Mouse (Mus musculus): ENCODE measurements around the gene Cyp2d11.

Cyp2d11 gene

DNA sequence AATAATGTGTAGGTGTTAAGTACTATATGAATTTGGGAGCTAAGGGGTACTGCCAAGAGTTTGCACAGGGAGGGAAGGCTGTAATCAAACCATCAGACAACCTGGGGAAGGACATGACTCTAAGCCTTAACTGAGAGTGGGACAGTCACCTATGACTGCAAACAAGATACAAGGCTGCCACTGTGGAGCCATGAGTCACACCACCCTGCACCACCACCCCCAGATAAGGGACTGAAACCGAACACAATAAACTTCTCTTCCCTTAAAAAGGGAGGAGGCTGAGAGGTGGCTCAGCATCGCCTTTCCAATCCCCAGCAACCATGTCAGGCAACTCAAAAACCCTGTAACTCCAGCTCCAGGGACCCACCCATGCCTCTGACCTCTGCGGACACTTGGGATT lies 42.3 kb downstream of the Cyp2d11 start:
- DNase-seq (ENCODE audit: low spot score), result no peak

GRCm38 (mm10) chr15:82350349-82350748 lies 43.5 kb downstream of the Cyp2d11 start:
- DNase-seq (ENCODE audit: low spot score), result no peak

DNA sequence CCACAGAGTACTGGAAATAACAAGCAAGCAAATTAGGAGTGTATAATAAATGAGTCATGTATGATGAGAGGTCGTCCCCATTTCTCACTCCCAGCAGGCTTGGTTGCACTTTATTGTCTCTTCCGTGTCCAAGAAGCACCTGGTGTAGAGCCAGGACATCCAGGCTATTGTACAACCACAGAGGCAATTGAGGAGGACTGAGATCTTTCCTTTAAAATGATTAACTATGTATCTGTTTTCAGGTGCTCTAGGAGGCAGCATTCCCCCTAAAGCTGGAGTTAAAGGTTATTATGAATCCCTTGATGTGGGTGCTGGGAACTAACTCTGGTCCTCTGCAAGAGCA lies 44.9 kb downstream of the Cyp2d11 start:
- DNase-seq (ENCODE audit: low spot score), result no peak

DNA sequence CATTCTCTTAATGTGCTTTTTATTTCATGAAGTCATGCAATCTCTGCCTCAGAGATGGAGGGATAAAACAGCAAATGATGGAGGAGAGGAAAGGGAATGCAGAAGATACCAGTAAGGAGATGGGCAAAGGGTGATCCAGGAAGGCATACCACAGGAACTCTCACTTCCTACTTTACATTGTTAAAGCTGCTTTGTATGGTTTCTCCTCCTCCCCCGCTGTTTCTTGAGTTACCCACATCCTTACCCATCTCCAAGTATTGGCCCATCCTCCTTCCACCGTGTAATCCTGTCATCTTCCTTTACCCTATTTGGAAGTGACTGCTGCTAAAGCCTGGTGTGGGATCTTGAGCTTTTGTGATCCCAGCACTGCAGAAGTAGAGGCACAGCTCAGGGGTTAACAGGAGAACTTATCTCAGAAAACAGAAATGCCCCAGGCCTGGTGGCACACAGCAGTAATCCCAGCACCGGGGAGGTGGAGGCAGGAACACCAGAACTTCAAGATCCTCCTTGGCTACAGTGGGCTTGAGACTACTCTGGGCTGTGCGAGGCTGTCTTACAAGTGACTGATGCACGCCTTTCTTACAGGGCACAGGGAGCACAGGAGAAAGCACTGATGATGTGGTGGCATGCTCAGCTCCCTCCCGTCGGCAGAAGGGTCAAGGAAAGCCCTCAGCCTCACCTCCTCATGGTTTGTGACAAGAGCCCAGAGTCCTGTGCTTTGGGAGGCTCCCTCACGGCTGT lies 45.4 kb downstream of the Cyp2d11 start:
- DNase-seq (ENCODE audit: low spot score), result no peak

DNA sequence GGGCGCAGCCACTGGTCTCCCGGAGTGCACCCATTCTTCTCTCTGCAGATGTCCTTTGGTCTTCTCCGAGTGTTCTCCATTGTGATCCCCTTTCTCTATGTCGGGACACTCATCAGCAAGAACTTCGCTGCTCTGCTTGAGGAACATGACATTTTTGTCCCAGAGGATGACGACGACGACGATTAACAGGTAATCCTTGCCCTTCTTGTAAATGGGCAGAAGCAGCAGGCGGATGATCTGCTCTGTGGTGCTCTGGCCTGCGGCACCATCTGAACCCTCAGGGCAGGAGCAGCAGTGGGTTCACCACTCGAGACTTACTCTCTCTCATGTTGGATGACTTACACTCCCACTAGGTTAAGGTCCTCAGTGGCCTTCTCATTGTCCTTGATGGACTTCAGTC lies 46.0 kb downstream of the Cyp2d11 start:
- DNase-seq (ENCODE audit: low spot score), result no peak

GRCm38 (mm10) chr15:82347303-82347676 lies 46.5 kb downstream of the Cyp2d11 start:
- DNase-seq (ENCODE audit: low spot score), result no peak

GRCm38 (mm10) chr15:82346580-82347302 lies 47.1 kb downstream of the Cyp2d11 start:
- DNase-seq (ENCODE audit: low spot score), result no peak

DNA sequence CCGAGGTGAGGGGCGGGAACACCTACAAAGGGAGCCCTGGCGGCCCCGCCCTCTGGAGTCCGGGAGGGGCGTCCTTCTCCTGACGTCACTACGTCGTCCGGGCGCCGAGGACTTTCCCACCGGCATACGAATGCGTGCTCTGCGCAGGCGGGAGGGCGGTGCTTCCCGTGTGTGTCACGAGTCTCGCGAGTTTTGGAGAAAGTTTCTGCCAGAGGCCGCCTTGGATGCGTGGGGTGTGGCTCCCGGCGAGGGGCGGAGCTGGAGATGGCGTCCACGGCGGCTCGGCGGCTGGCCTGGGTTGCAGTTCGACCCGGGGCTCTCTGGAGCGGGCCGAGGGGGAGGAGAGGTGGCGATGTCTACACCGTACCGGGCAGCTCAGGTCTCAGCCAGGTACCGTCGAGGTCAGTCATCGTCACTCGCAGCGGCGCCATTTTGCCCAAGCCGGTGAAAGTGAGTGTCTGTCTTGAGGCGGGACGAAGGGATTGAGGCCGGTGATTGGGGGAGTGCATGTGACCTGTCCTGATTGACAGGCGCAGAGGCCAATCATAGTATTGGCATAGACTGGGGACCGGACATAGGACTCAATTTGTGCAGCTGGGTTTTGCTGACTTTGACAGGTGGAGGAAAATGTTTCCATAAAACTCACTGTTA lies 47.9 kb downstream of the Cyp2d11 start:
- DNase-seq (ENCODE audit: low spot score), result peak; percentile 100

- no peak for DNase-seq (ENCODE audit: low spot score)
Observed at GRCm38 (mm10) chr15:82344971-82345370, 48.9 kb downstream of the Cyp2d11 start.

DNA sequence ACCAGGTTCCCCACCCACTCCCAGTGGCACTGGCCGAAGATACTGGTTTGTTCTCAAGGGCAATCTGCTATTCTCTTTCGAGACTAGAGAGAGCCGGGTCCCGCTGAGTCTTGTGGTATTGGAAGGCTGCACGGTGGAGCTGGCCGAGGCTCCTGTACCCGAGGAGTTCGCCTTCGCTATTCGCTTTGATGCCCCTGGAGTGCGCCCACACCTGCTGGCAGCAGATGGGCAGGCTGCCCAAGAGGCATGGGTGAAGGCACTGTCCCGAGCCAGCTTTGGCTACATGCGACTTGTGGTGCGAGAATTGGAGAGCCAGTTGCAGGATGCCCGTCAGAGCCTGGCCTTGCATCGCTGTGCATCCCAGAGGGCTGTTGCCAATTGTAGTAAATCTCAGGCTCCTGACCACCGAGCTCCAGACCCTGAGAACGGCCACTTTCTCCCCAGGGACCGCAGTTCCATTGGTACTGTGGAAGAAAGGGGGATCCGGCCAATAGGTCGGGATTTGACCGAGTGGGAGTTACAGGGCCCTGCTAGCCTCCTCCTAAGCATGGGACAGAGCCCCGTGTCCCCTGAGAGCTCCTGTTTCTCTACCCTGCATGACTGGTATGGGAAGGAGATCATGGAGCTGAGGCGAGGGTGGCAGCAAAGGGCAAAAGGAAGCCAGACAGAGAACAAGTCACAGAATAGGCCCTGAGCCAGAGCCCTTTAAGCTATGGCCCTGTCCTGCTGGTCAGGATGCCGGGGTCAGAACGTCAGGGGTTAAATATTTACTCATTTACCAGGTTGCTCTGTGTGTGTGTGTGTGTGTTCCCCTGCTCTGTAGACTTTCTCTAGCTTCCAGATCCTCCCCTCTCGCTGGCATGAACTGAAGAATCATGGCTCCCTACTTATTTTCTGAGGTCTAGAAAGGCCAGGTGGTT lies 50.2 kb downstream of the Cyp2d11 start:
- DNase-seq (ENCODE audit: low spot score), result no peak

DNA sequence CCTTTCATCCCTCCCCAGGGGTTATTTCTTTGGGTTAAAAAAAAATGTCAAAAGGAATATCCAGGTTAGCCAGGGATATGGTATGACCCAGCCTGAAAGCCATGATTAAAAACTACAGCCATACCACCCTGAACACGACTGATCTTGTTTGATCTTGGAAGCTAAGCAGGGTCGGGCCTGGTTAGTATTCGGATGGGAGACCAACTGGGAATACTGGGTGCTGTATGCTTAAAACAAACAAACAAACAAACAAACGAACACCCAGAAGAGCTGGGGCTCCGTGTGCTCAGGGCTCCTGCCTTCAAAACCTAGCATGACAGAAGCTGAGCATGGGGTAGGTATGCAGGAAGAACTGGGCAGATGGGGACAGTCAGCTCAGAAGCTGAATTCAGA lies 51.3 kb downstream of the Cyp2d11 start:
- DNase-seq (ENCODE audit: low spot score), result no peak

GRCm38 (mm10) chr15:82341675-82342542 lies 51.9 kb downstream of the Cyp2d11 start:
- no peak for DNase-seq (ENCODE audit: low spot score)

GRCm38 (mm10) chr15:82341036-82341501 lies 52.8 kb downstream of the Cyp2d11 start:
- DNase-seq (ENCODE audit: low spot score), result no peak

DNA sequence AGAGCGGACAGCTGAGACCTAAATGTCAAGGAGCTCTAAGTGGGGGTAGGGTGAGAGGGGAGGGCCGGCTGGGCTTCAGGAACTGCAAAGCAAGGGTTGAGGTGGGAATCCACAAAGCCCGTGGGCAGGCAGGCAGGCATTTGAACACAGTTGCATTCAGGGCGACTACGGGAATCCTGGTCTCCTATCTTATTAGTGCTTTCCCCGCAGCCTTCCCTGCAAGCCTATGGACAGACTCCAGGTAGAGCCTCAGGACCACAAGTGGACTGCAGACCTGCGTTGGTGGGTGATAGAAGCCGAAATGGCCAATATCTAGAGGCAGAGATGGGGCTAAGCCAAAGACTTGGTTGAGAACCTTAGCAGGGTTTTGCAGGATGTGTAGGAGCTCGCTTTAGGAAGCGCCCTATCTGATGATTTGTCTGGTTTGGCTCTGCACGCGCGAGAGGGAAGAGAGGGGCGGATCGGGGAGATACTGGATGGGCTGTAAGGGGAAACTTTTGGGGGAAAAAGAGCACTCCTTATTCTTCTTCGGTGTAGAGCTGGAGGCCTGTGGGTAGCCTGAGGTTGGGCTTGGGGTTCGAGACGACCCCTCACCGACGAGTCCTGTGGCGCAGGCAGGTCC lies 53.3 kb downstream of the Cyp2d11 start:
- no peak for DNase-seq (ENCODE audit: low spot score)

DNA sequence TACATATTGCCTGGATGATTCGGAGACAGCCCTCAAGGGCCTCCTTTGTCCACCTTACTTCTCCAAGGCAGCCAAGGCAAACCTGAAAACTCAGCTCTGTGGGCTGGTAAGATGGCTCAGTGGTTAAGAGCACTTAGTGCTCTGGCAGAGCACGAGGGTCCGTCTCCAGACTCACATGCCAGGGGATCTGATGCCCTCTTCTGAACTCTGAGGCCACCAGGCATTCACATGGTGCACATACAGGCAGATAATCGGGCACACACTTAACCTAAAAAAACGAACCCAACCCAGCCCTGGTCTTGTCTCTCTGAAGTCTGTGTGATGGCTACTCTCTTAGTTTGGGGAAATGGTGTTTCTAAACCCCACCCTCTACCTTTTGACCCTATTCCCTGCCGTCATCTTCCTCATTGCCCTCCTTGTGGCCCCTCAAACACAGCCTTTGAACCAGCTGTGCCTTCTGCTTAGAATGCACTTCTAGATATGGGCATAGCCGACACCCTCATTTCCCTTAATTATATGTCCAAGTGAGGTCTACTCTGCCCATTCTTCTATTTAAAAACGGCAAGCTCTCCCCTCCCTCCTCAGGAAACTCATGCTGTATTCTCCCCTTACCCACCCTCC lies 54.1 kb downstream of the Cyp2d11 start:
- no peak for DNase-seq (ENCODE audit: low spot score)

All from layer of hippocampus, adult 9-10 months (tissue).